Mouse (Mus musculus): Measurements from ENCODE around the gene Mreg. TPM values are rescaled to one million over a fixed set of nuclear protein-coding genes. Genes with fewer than 3 reads are reported as not detected.

Mreg gene
- 31.0 and 38.8 TPM in 2 replicates for polyA plus RNA-seq (2014; fragmentation: Nextera tagmentation; extraction: Ambion mirVana)

GRCm38 (mm10) chr1:72211701-72212699 is at the start of gene Mreg:
TSS of gene Mreg (minus strand) at chr1:72212307.
- ATAC-seq (ENCODE audit: insufficient read depth, low FRiP score, low TSS enrichment) (peak; percentile 84), DNase-seq (ENCODE audit: low spot score) (peak; percentile 79)
- under 1% methylated on average over 70 of the region's 89 CpGs for WGBS
- Histone ChIP-seq H3K9ac (ENCODE audit: low read length) (peak within 1 kb of the TSS; percentile 86), H3K27me3 (ENCODE audit: control insufficient read depth, insufficient read depth, low read length) (0 out of 2 replicates have a peak, but pooled peaks cover 5% of the 10 kb centered on the region), H3K4me2 (ENCODE audit: low read depth) (peak within 1 kb of the TSS; percentile 95), H3K27ac (ENCODE audit: low read depth, low read length) (0 out of 2 replicates have a peak within 1 kb of the TSS, but pooled peaks have one; percentile 53), H3K4me1 (ENCODE audit: control insufficient read depth, insufficient read depth, low read length) (no peaks in the 10 kb centered on the region), H3K9me3 (ENCODE audit: control insufficient read depth, low read length) (no peaks in the 10 kb centered on the region), H3K4me3 (ENCODE audit: low read depth, low read length) (peak within 1 kb of the TSS; percentile 80), H3K36me3 (ENCODE audit: control insufficient read depth, insufficient read depth, low read length) (no peaks in the 10 kb centered on the region)

GRCm38 (mm10) chr1:72256381-72257256 is 44.5 kb upstream of the Mreg start:
- H3K4me1 ChIP-seq (ENCODE audit: control insufficient read depth, insufficient read depth, low read length): no peaks in the 10 kb centered on the region; the same call in 1 of the 2 replicates
- H3K27me3 ChIP-seq (ENCODE audit: control insufficient read depth, insufficient read depth, low read length): no peaks in the 10 kb centered on the region
- no peak overlapping the region for H3K4me2 ChIP-seq (ENCODE audit: low read depth)
- WGBS: 82% methylated on average over 9 of the region's 9 CpGs
- H3K36me3 ChIP-seq (ENCODE audit: control insufficient read depth, insufficient read depth, low read length): no peaks in the 10 kb centered on the region
- ATAC-seq (ENCODE audit: insufficient read depth, low FRiP score, low TSS enrichment) (no peak), DNase-seq (ENCODE audit: low spot score) (no peak)
- H3K27ac ChIP-seq (ENCODE audit: low read depth, low read length): no peak overlapping the region
- H3K4me3 ChIP-seq (ENCODE audit: low read depth, low read length): no peak overlapping the region
- no peaks in the 10 kb centered on the region for H3K9me3 ChIP-seq (ENCODE audit: control insufficient read depth, low read length)
- H3K9ac ChIP-seq (ENCODE audit: low read length): peak overlapping the region; percentile 18; the same call in 1 of the 2 replicates

GRCm38 (mm10) chr1:72255854-72256175 is 43.7 kb upstream of the Mreg start:
- Histone ChIP-seq H3K4me1 (ENCODE audit: control insufficient read depth, insufficient read depth, low read length) (no peaks in the 10 kb centered on the region; the same call in 1 of the 2 replicates), H3K36me3 (ENCODE audit: control insufficient read depth, insufficient read depth, low read length) (no peaks in the 10 kb centered on the region), H3K4me2 (ENCODE audit: low read depth) (peak overlapping the region; percentile 37), H3K27ac (ENCODE audit: low read depth, low read length) (peak overlapping the region; percentile 90), H3K4me3 (ENCODE audit: low read depth, low read length) (0 out of 2 replicates have a peak overlapping the region, but pooled peaks have one; percentile 29), H3K9ac (ENCODE audit: low read length) (peak overlapping the region; percentile 18), H3K27me3 (ENCODE audit: control insufficient read depth, insufficient read depth, low read length) (no peaks in the 10 kb centered on the region), H3K9me3 (ENCODE audit: control insufficient read depth, low read length) (no peaks in the 10 kb centered on the region)
- 43% methylated on average over 11 of the region's 11 CpGs for WGBS
- ATAC-seq (ENCODE audit: insufficient read depth, low FRiP score, low TSS enrichment) (no peak), DNase-seq (ENCODE audit: low spot score) (peak; percentile 28)

GRCm38 (mm10) chr1:72255062-72255853 is 43.2 kb upstream of the Mreg start:
- Histone ChIP-seq H3K4me1 (ENCODE audit: control insufficient read depth, insufficient read depth, low read length) (no peaks in the 10 kb centered on the region; the same call in 1 of the 2 replicates), H3K27me3 (ENCODE audit: control insufficient read depth, insufficient read depth, low read length) (no peaks in the 10 kb centered on the region), H3K9me3 (ENCODE audit: control insufficient read depth, low read length) (no peaks in the 10 kb centered on the region), H3K9ac (ENCODE audit: low read length) (peak overlapping the region; percentile 70), H3K27ac (ENCODE audit: low read depth, low read length) (peak overlapping the region; percentile 90), H3K4me2 (ENCODE audit: low read depth) (peak overlapping the region; percentile 37), H3K36me3 (ENCODE audit: control insufficient read depth, insufficient read depth, low read length) (no peaks in the 10 kb centered on the region), H3K4me3 (ENCODE audit: low read depth, low read length) (peak overlapping the region; percentile 29)
- ATAC-seq (ENCODE audit: insufficient read depth, low FRiP score, low TSS enrichment) (peak; percentile 89), DNase-seq (ENCODE audit: low spot score) (peak; percentile 78)
- 6% methylated on average over 15 of the region's 15 CpGs for WGBS

- under 1% methylated on average over 35 of the region's 35 CpGs for WGBS
- ATAC-seq (ENCODE audit: insufficient read depth, low FRiP score, low TSS enrichment) (peak; percentile 91), DNase-seq (ENCODE audit: low spot score) (peak; percentile 96)
- Histone ChIP-seq H3K4me3 (ENCODE audit: low read depth, low read length) (peak overlapping the region; percentile 29), H3K36me3 (ENCODE audit: control insufficient read depth, insufficient read depth, low read length) (no peaks in the 10 kb centered on the region), H3K4me1 (ENCODE audit: control insufficient read depth, insufficient read depth, low read length) (no peaks in the 10 kb centered on the region; the same call in 1 of the 2 replicates), H3K27me3 (ENCODE audit: control insufficient read depth, insufficient read depth, low read length) (no peaks in the 10 kb centered on the region), H3K9me3 (ENCODE audit: control insufficient read depth, low read length) (no peaks in the 10 kb centered on the region), H3K27ac (ENCODE audit: low read depth, low read length) (peak overlapping the region; percentile 90), H3K9ac (ENCODE audit: low read length) (peak overlapping the region; percentile 70), H3K4me2 (ENCODE audit: low read depth) (peak overlapping the region; percentile 37)
Measured at GRCm38 (mm10) chr1:72254545-72255061, 42.5 kb upstream of the Mreg start.

GRCm38 (mm10) chr1:72253881-72254491 is 41.9 kb upstream of the Mreg start:
- Histone ChIP-seq H3K27me3 (ENCODE audit: control insufficient read depth, insufficient read depth, low read length) (no peaks in the 10 kb centered on the region), H3K4me3 (ENCODE audit: low read depth, low read length) (peak overlapping the region; percentile 29), H3K9me3 (ENCODE audit: control insufficient read depth, low read length) (no peaks in the 10 kb centered on the region), H3K9ac (ENCODE audit: low read length) (no peak overlapping the region; the same call in 1 of the 2 replicates), H3K36me3 (ENCODE audit: control insufficient read depth, insufficient read depth, low read length) (no peaks in the 10 kb centered on the region), H3K4me2 (ENCODE audit: low read depth) (peak overlapping the region; percentile 37), H3K27ac (ENCODE audit: low read depth, low read length) (peak overlapping the region; percentile 90; the same call in 1 of the 2 replicates), H3K4me1 (ENCODE audit: control insufficient read depth, insufficient read depth, low read length) (no peaks in the 10 kb centered on the region; the same call in 1 of the 2 replicates)
- ATAC-seq (ENCODE audit: insufficient read depth, low FRiP score, low TSS enrichment): no peak
- DNase-seq (ENCODE audit: low spot score): no peak
- 49% methylated on average over 11 of the region's 11 CpGs for WGBS

- 89% methylated on average over 1 of the region's 1 CpGs for WGBS
Measured at GRCm38 (mm10) chr1:72251806-72252205, 39.7 kb upstream of the Mreg start.

More at GRCm38 (mm10) chr1:72251806-72252205, 39.7 kb upstream of the Mreg start:
- Histone ChIP-seq H3K36me3 (ENCODE audit: control insufficient read depth, insufficient read depth, low read length) (no peaks in the 10 kb centered on the region), H3K27me3 (ENCODE audit: control insufficient read depth, insufficient read depth, low read length) (no peaks in the 10 kb centered on the region), H3K4me2 (ENCODE audit: low read depth) (no peak overlapping the region), H3K9me3 (ENCODE audit: control insufficient read depth, low read length) (no peaks in the 10 kb centered on the region), H3K27ac (ENCODE audit: low read depth, low read length) (no peak overlapping the region), H3K9ac (ENCODE audit: low read length) (no peak overlapping the region), H3K4me3 (ENCODE audit: low read depth, low read length) (no peak overlapping the region), H3K4me1 (ENCODE audit: control insufficient read depth, insufficient read depth, low read length) (no peaks in the 10 kb centered on the region; the same call in 1 of the 2 replicates)
- DNase-seq (ENCODE audit: low spot score): no peak
- no peak for ATAC-seq (ENCODE audit: insufficient read depth, low FRiP score, low TSS enrichment)

All from neural tube, embryonic 11.5 days (tissue).